Mouse (Mus musculus): ENCODE data around the gene Myocd.

DNA sequence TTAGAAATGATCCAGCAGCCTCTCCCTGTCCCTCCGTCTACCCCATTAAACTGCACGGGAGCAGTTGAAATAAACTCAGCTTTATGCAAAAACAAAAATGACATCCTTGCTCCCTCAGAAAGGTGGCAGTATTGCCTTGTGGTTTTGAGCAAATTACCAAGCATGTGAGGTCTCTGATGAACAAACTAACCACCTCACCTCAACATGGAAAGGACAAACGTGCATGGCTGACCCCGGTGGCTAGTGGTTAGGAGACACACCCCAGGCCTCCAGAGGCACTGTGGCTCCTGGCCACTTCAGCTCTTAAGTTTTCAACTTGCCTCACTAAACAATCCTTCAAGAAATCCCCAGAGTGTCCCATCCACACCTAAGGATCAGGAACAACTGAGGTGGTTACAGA lies 1.5 kb downstream of the Myocd start:
- TF ChIP-seq EP300 (optimal IDR thresholded peaks at IDR 0.05) (no peak), CTCF (IDR thresholded peaks at IDR 0.05; ENCODE audit: low read depth) (peak; percentile 77)
